Mouse (Mus musculus): Measurements from ENCODE around the gene Pim3.

DNA sequence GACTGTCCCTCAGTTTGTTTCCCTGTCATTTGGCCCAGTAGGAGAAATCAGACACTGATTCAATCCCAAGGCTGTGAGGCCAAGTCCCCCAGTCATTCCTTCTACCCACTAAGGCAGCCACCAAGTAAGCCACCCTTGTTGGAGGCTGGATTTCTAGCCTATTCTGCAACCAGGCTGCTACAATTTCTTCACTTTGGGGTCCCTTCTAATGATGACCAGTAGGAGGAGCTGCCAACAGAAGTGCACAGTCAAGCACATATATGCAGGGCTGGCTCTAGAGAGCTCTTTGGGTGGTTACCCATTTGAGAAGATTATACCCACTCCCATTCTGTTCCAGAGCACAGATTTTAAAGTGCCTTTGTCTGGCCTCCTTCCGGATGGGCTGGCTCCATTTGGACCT, 41.1 kb downstream of the Pim3 start:
- TF ChIP-seq GATA1 (IDR thresholded peaks at IDR 0.05; ENCODE audit: borderline replicate concordance, low read length): no peak
- no peak for TF ChIP-seq FLI1 (IDR thresholded peaks at IDR 0.05; ENCODE audit: low read length)

Measured in megakaryocyte, embryonic 14.5 days (primary cell).